Mouse (Mus musculus): ENCODE measurements at regions not wholly inside any gene's neighbourhood (a gene's known extent, or its start where the extent isn't known, plus 50 kb on each side); places are given as distances from the start of the nearest gene placed in this dataset.
A peak's percentile ranks its signal among the peaks of the same experiment; 100 is the strongest.

DNA sequence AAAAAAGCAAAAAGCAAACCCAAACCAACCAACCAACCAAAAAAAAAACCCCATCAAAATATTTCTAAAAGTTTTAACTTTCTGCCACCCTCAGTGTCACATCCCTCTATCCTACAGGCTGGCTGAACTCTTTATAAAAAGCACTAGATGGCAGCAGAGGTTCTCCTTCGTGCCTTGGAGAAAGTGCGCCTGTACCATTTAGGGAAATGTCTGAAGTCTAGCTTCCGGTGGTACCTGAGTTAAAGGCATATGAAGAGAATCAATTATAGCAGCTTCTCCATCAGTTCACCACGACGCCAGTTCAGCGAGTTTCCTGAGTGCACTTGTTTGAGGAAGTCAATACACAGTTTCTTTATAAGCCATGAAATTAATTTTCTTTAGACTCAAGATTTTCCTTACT lies 130.0 kb upstream of the Zc3h12c start:
- Histone ChIP-seq H3K9ac (ENCODE audit: low read depth, low read length) (no peak overlapping the region), H3K4me2 (replicated peaks; ENCODE audit: low read depth, low read length) (no peak overlapping the region), H3K27me3 (ENCODE audit: control insufficient read depth, insufficient read depth, low read length) (no peaks in the 10 kb centered on the region), H3K4me1 (ENCODE audit: control insufficient read depth, insufficient read depth, low read length) (no peaks in the 10 kb centered on the region; the same call in 1 of the 2 replicates), H3K9me3 (ENCODE audit: control insufficient read depth, low read length) (no peaks in the 10 kb centered on the region), H3K4me3 (ENCODE audit: low read length) (no peak overlapping the region), H3K27ac (ENCODE audit: low read depth, low read length) (no peak overlapping the region), H3K36me3 (ENCODE audit: control insufficient read depth, insufficient read depth, low read length) (no peaks in the 10 kb centered on the region)
- 5% methylated on average over 6 of the region's 6 CpGs for WGBS
- no peak for ATAC-seq (ENCODE audit: low FRiP score, low TSS enrichment)

DNA sequence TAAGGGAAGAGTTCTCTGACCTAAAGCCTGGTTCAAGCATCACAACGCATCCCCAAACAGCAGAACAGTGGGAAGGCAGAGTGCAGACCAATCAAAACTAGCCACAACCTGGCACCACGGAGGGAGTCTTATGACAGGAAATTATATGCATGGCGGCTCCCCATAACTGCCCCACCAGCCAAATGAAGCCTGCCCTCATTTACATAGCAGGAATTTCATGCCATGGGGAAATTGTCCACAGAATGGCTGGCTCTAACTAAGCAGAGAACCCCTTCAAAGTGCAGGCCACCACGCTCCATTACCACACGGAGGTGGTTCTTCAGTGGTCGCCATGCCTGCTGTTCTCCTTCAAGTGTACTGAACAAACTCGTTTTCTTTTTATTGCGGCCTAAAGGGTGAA lies 126.3 kb upstream of the Zc3h12c start:
- WGBS = 68% methylated on average over 8 of the region's 8 CpGs
- Histone ChIP-seq H3K36me3 (ENCODE audit: control insufficient read depth, insufficient read depth, low read length) (no peaks in the 10 kb centered on the region), H3K4me3 (ENCODE audit: low read length) (no peak overlapping the region), H3K4me2 (replicated peaks; ENCODE audit: low read depth, low read length) (no peak overlapping the region), H3K9me3 (ENCODE audit: control insufficient read depth, low read length) (no peaks in the 10 kb centered on the region), H3K27ac (ENCODE audit: low read depth, low read length) (no peak overlapping the region), H3K9ac (ENCODE audit: low read depth, low read length) (no peak overlapping the region), H3K27me3 (ENCODE audit: control insufficient read depth, insufficient read depth, low read length) (no peaks in the 10 kb centered on the region), H3K4me1 (ENCODE audit: control insufficient read depth, insufficient read depth, low read length) (no peaks in the 10 kb centered on the region; the same call in 1 of the 2 replicates)
- ATAC-seq (ENCODE audit: low FRiP score, low TSS enrichment) = no peak

DNA sequence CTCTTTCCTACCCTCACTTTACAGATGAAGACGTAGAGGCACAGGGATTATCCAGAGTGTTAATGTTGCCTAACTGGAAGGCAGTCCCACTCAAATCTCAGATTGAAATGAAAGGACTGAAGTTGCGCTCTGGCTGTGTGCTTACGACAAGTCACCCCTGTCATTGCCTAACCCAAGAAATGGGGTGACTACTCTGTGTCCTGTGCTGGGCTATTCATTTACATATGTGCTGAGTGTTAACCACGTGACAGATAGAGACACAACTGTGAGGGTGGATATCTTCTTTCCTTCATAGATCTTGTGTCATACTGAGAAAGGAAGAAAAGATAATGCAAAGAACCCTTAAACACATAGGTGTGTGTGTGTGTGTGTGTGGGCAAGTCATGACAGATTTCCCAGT lies 120.7 kb upstream of the Zc3h12c start:
- H3K4me3 ChIP-seq (ENCODE audit: low read length) = no peak overlapping the region
- H3K4me2 ChIP-seq (replicated peaks; ENCODE audit: low read depth, low read length) = no peak overlapping the region
- 78% methylated on average over 4 of the region's 4 CpGs for whole genome bisulfite sequencing
- H3K27ac ChIP-seq (ENCODE audit: low read depth, low read length) = no peak overlapping the region
- ATAC-seq (ENCODE audit: low FRiP score, low TSS enrichment) = no peak
- no peak overlapping the region for H3K9ac ChIP-seq (ENCODE audit: low read depth, low read length)
- no peaks in the 10 kb centered on the region for H3K4me1 ChIP-seq (ENCODE audit: control insufficient read depth, insufficient read depth, low read length)
- H3K9me3 ChIP-seq (ENCODE audit: control insufficient read depth, low read length) = no peaks in the 10 kb centered on the region
- H3K36me3 ChIP-seq (ENCODE audit: control insufficient read depth, insufficient read depth, low read length) = no peaks in the 10 kb centered on the region
- no peaks in the 10 kb centered on the region for H3K27me3 ChIP-seq (ENCODE audit: control insufficient read depth, insufficient read depth, low read length)

DNA sequence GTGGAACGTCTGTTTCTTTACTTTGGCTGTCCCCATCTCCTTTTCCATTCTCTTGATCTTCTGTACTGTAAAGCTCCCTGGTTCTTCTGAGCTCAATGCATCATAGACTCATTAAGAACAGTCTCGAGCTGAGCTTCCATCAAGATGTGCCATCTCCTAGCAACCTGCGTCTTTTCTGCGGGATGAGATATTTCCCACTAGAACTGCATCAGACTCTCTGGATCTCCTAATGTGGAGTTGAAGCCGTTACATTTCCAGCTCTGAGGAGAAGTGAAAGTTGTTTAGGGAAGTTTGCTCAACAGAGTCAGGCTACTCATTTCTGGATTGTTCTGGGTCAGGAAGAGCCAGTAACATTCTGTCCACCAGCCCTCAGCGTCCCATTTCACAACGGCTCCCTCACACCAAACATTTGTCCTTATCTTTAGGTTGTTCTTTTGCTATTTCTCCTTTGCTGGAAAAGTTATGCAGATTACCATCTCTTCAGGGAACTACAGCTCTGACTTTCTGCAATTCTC lies 119.4 kb upstream of the Zc3h12c start:
- no peaks in the 10 kb centered on the region for H3K36me3 ChIP-seq (ENCODE audit: control insufficient read depth, insufficient read depth, low read length)

DNA sequence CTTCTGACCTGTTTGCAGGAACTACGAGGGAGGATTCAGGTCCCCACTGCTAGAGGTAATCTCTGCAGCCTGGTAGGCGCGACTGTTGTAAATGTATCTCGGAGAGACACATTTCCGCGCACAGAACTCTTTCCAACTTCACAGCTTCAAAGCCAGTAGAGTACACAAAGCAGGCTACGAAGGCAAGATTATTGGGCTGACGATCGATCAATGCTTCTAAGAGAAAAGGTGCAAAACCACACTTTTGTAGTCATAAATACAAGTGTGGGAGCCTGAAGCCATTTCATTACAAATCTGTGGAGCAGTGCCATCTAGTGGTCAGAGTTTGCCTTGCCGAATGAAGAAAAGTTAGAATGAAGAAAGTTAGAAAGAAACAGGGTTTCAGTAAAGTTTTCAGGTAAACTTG lies 118.9 kb upstream of the Zc3h12c start:
- H3K4me2 ChIP-seq (replicated peaks; ENCODE audit: low read depth, low read length) = peak overlapping the region; percentile 52
- no peaks in the 10 kb centered on the region for H3K36me3 ChIP-seq (ENCODE audit: control insufficient read depth, insufficient read depth, low read length)
- H3K27ac ChIP-seq (ENCODE audit: low read depth, low read length) = no peak overlapping the region
- no peak for ATAC-seq (ENCODE audit: low FRiP score, low TSS enrichment)
- 6% methylated on average over 10 of the region's 10 CpGs for WGBS
- 0 out of 2 replicates have a peak overlapping the region, but pooled peaks have one; percentile 23 for H3K9ac ChIP-seq (ENCODE audit: low read depth, low read length)
- H3K9me3 ChIP-seq (ENCODE audit: control insufficient read depth, low read length) = no peaks in the 10 kb centered on the region
- no peaks in the 10 kb centered on the region for H3K27me3 ChIP-seq (ENCODE audit: control insufficient read depth, insufficient read depth, low read length)
- H3K4me3 ChIP-seq (ENCODE audit: low read length) = peak overlapping the region; percentile 35
- no peaks in the 10 kb centered on the region for H3K4me1 ChIP-seq (ENCODE audit: control insufficient read depth, insufficient read depth, low read length)

More for the DNA sequence above, 119.4 kb upstream of the Zc3h12c start:
- no peak overlapping the region for H3K27ac ChIP-seq (ENCODE audit: low read depth, low read length)
- no peak for ATAC-seq (ENCODE audit: low FRiP score, low TSS enrichment)
- WGBS = 70% methylated on average over 7 of the region's 7 CpGs
- H3K4me1 ChIP-seq (ENCODE audit: control insufficient read depth, insufficient read depth, low read length) = no peaks in the 10 kb centered on the region
- no peaks in the 10 kb centered on the region for H3K27me3 ChIP-seq (ENCODE audit: control insufficient read depth, insufficient read depth, low read length)
- H3K4me2 ChIP-seq (replicated peaks; ENCODE audit: low read depth, low read length) = peak overlapping the region; percentile 52; the same call in 1 of the 2 replicates
- no peak overlapping the region for H3K9ac ChIP-seq (ENCODE audit: low read depth, low read length)
- no peak overlapping the region for H3K4me3 ChIP-seq (ENCODE audit: low read length)
- H3K9me3 ChIP-seq (ENCODE audit: control insufficient read depth, low read length) = no peaks in the 10 kb centered on the region

DNA sequence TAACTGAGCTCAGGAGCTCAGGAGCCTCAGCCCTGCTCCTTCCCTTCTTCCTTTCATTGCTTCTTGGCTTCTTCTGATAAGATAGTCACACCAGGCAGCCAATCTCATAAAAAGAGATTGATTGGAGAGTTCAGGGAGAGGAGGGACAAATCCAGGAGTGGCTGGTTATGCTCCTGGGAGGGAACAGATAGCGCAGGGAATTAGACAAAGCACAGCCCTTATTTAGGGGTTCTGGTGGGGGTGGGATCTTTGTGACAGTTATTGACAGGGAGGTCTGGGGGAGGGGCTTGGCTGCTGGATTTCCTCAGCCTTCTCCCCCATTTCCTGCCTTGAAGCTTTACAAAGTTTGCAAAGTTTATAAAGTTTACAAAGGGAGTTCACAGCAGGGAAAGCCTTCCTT lies 117.7 kb upstream of the Zc3h12c start:
- WGBS = 4% methylated on average over 1 of the region's 1 CpGs
- Histone ChIP-seq H3K36me3 (ENCODE audit: control insufficient read depth, insufficient read depth, low read length) (no peaks in the 10 kb centered on the region), H3K4me3 (ENCODE audit: low read length) (no peak overlapping the region), H3K27ac (ENCODE audit: low read depth, low read length) (no peak overlapping the region), H3K27me3 (ENCODE audit: control insufficient read depth, insufficient read depth, low read length) (no peaks in the 10 kb centered on the region), H3K9me3 (ENCODE audit: control insufficient read depth, low read length) (no peaks in the 10 kb centered on the region), H3K4me1 (ENCODE audit: control insufficient read depth, insufficient read depth, low read length) (no peaks in the 10 kb centered on the region), H3K9ac (ENCODE audit: low read depth, low read length) (no peak overlapping the region), H3K4me2 (replicated peaks; ENCODE audit: low read depth, low read length) (no peak overlapping the region)
- peak; percentile 52; the same call in 1 of the 2 replicates for ATAC-seq (ENCODE audit: low FRiP score, low TSS enrichment)

DNA sequence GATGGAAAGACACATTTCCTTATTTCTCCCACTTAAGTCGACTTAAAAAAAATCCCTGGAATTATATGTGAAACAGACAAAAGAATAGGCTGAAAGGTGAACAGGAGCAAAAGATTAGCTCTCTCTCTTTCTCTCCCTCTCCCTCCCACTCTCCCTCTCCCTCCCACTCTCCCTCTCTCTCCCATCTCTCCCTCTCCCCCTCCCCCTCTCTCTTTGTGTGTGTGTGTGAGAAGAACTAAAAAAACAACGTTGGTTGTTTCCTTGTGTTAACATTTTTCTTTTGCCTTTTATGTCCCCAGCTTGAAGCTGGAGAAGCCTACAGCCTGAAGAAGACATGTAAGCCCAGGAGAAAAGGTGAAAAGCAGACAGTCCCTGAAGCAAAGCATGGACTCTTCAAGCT lies 115.2 kb upstream of the Zc3h12c start:
- no peak for ATAC-seq (ENCODE audit: low FRiP score, low TSS enrichment)
- H3K9ac ChIP-seq (ENCODE audit: low read depth, low read length) = no peak overlapping the region
- no peaks in the 10 kb centered on the region for H3K4me1 ChIP-seq (ENCODE audit: control insufficient read depth, insufficient read depth, low read length)
- H3K27ac ChIP-seq (ENCODE audit: low read depth, low read length) = no peak overlapping the region
- no peaks in the 10 kb centered on the region for H3K27me3 ChIP-seq (ENCODE audit: control insufficient read depth, insufficient read depth, low read length)
- no peaks in the 10 kb centered on the region for H3K36me3 ChIP-seq (ENCODE audit: control insufficient read depth, insufficient read depth, low read length)
- no peak overlapping the region for H3K4me3 ChIP-seq (ENCODE audit: low read length)
- 27% methylated on average over 2 of the region's 2 CpGs for WGBS
- no peaks in the 10 kb centered on the region for H3K9me3 ChIP-seq (ENCODE audit: control insufficient read depth, low read length)
- H3K4me2 ChIP-seq (replicated peaks; ENCODE audit: low read depth, low read length) = no peak overlapping the region

DNA sequence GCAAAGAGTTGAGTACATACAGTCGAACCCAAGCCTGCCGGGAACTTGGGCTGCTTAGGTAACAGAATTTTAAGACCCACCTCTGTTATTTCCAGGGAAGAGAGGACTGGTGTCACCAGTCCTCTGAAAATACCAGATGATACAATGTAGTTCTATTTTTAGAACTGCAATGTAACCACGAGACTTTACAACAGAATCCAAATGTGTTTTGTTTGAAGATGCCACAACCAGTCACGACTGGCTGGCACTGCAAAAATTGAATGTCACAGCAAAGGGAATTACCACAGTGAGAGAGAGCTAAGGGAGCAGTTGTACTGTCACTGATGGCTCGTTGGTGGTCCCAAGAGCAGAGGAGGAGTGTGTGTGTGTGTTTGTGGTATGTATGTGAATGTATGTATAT lies 112.6 kb upstream of the Zc3h12c start:
- ATAC-seq (ENCODE audit: low FRiP score, low TSS enrichment) = no peak
- Histone ChIP-seq H3K4me3 (ENCODE audit: low read length) (no peak overlapping the region), H3K27ac (ENCODE audit: low read depth, low read length) (no peak overlapping the region), H3K9me3 (ENCODE audit: control insufficient read depth, low read length) (no peaks in the 10 kb centered on the region), H3K36me3 (ENCODE audit: control insufficient read depth, insufficient read depth, low read length) (no peaks in the 10 kb centered on the region), H3K9ac (ENCODE audit: low read depth, low read length) (no peak overlapping the region), H3K4me1 (ENCODE audit: control insufficient read depth, insufficient read depth, low read length) (no peaks in the 10 kb centered on the region), H3K4me2 (replicated peaks; ENCODE audit: low read depth, low read length) (no peak overlapping the region), H3K27me3 (ENCODE audit: control insufficient read depth, insufficient read depth, low read length) (no peaks in the 10 kb centered on the region)
- 74% methylated on average over 5 of the region's 5 CpGs for WGBS

DNA sequence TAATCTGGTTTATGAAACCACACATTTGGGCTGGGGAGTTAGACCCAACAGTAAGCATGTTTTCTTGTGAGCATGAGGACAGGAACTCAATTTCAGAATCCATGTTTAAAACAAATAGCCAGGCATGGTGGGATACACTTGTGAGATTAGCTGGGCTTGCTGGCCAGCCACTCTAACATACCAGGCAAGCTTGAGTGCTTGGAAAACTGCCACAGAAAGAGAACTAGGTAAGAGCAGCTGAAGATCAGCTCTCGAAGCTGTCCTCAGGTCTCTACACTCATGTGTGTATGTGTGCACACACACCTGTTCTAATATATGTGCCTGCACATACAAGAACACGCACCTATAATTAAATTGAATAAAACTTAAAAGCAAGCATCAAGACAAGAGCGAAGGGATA lies 112.2 kb upstream of the Zc3h12c start:
- H3K9ac ChIP-seq (ENCODE audit: low read depth, low read length) = no peak overlapping the region
- no peak for ATAC-seq (ENCODE audit: low FRiP score, low TSS enrichment)
- no peaks in the 10 kb centered on the region for H3K36me3 ChIP-seq (ENCODE audit: control insufficient read depth, insufficient read depth, low read length)
- no peak overlapping the region for H3K4me2 ChIP-seq (replicated peaks; ENCODE audit: low read depth, low read length)
- H3K4me1 ChIP-seq (ENCODE audit: control insufficient read depth, insufficient read depth, low read length) = no peaks in the 10 kb centered on the region
- H3K27me3 ChIP-seq (ENCODE audit: control insufficient read depth, insufficient read depth, low read length) = no peaks in the 10 kb centered on the region
- H3K9me3 ChIP-seq (ENCODE audit: control insufficient read depth, low read length) = no peaks in the 10 kb centered on the region
- H3K27ac ChIP-seq (ENCODE audit: low read depth, low read length) = no peak overlapping the region
- WGBS = 95% methylated on average over 3 of the region's 3 CpGs
- no peak overlapping the region for H3K4me3 ChIP-seq (ENCODE audit: low read length)

Measured in kidney, embryonic 14.5 days (tissue).